Mouse (Mus musculus): ENCODE data around the gene Itgb4. TPM values are rescaled to one million over a fixed set of nuclear protein-coding genes. Genes with fewer than 3 reads are reported as not detected.
A peak's percentile ranks its signal among the peaks of the same experiment; 100 is the strongest.

The Itgb4 gene
- polyA plus RNA-seq, 1 experiment from 2014 or later = 0.23 TPM

DNA sequence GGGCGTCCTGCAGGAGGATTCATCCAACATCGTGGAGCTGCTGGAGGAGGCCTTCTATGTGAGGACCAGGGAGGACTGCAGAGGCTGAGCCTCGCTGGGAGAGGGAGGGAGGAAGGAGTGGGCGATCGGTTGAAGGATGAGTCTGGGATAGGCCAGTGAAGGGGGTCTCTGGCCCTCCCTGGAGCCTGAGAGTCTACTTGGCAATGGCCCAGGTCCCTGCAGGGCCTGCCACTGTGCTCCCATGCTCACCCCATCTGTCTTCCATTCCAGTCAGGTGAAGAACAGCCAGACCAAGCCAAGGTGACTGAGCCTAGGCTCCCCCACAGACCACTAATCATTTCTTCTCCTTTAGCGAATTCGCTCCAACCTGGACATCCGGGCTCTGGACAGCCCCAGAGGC lies 8.8 kb downstream of the Itgb4 start:
- 89% methylated on average over 8 of the region's 8 CpGs for WGBS
- no peaks in the 10 kb centered on the region for H3K4me1 ChIP-seq (ENCODE audit: control insufficient read depth, insufficient read depth, low read length)
- no peak overlapping the region for H3K27ac ChIP-seq (ENCODE audit: low read depth, low read length)
- H3K9ac ChIP-seq (ENCODE audit: low read length) = no peak overlapping the region
- H3K9me3 ChIP-seq (ENCODE audit: control insufficient read depth, low read length) = no peaks in the 10 kb centered on the region
- no peak overlapping the region for H3K4me3 ChIP-seq (ENCODE audit: low read depth, low read length)
- H3K36me3 ChIP-seq (ENCODE audit: control insufficient read depth, insufficient read depth, low read length) = no peaks in the 10 kb centered on the region
- H3K27me3 ChIP-seq (ENCODE audit: control insufficient read depth, insufficient read depth, low read length) = no peaks in the 10 kb centered on the region
- DNase-seq (ENCODE audit: low spot score, missing footprints) (no peak), ATAC-seq (ENCODE audit: low FRiP score) (no peak)
- no peak overlapping the region for H3K4me2 ChIP-seq

DNA sequence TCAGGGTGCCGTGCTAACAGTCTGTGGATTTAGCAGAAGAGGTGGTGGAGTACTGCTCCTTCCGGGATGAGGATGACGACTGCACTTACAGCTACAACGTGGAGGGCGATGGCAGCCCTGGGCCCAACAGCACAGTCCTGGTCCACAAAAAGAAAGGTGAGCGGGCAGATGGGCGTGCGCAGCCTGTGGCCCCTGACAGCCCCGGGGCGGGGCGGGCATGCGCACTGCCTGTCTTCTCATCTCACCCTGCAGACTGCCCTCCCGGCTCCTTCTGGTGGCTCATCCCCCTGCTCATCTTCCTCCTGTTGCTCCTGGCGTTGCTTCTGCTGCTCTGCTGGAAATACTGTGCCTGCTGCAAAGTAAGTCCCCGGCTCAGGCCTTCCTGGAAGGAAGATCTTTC lies 15.2 kb downstream of the Itgb4 start:
- Histone ChIP-seq H3K4me3 (ENCODE audit: low read depth, low read length) (no peak overlapping the region), H3K27ac (ENCODE audit: low read depth, low read length) (no peak overlapping the region), H3K27me3 (ENCODE audit: control insufficient read depth, insufficient read depth, low read length) (no peaks in the 10 kb centered on the region), H3K36me3 (ENCODE audit: control insufficient read depth, insufficient read depth, low read length) (no peaks in the 10 kb centered on the region), H3K9me3 (ENCODE audit: control insufficient read depth, low read length) (no peaks in the 10 kb centered on the region), H3K4me1 (ENCODE audit: control insufficient read depth, insufficient read depth, low read length) (no peaks in the 10 kb centered on the region), H3K9ac (ENCODE audit: low read length) (no peak overlapping the region), H3K4me2 (0 out of 2 replicates have a peak overlapping the region, but pooled peaks have one; percentile 6)
- no peak for ATAC-seq (ENCODE audit: low FRiP score)
- no peak for DNase-seq (ENCODE audit: low spot score, missing footprints)
- WGBS = 30% methylated on average over 15 of the region's 15 CpGs

GRCm38 (mm10) chr11:115992098-115992497 lies 17.6 kb downstream of the Itgb4 start:
- no peaks in the 10 kb centered on the region for H3K9me3 ChIP-seq (ENCODE audit: control insufficient read depth, low read length)
- no peak overlapping the region for H3K27ac ChIP-seq (ENCODE audit: low read depth, low read length)
- no peak for ATAC-seq (ENCODE audit: low FRiP score)
- no peak overlapping the region for H3K4me2 ChIP-seq
- no peaks in the 10 kb centered on the region for H3K36me3 ChIP-seq (ENCODE audit: control insufficient read depth, insufficient read depth, low read length)
- WGBS = 68% methylated on average over 4 of the region's 4 CpGs
- DNase-seq (ENCODE audit: low spot score, missing footprints) = no peak
- no peak overlapping the region for H3K4me3 ChIP-seq (ENCODE audit: low read depth, low read length)
- H3K27me3 ChIP-seq (ENCODE audit: control insufficient read depth, insufficient read depth, low read length) = no peaks in the 10 kb centered on the region
- H3K4me1 ChIP-seq (ENCODE audit: control insufficient read depth, insufficient read depth, low read length) = no peaks in the 10 kb centered on the region
- H3K9ac ChIP-seq (ENCODE audit: low read length) = no peak overlapping the region

- Histone ChIP-seq H3K4me1 (ENCODE audit: control insufficient read depth, insufficient read depth, low read length) (no peaks in the 10 kb centered on the region; the same call in 1 of the 2 replicates), H3K36me3 (ENCODE audit: control insufficient read depth, insufficient read depth, low read length) (no peaks in the 10 kb centered on the region), H3K27ac (ENCODE audit: low read depth, low read length) (no peak overlapping the region), H3K27me3 (ENCODE audit: control insufficient read depth, insufficient read depth, low read length) (no peaks in the 10 kb centered on the region), H3K4me2 (no peak overlapping the region), H3K9ac (ENCODE audit: low read length) (no peak overlapping the region), H3K9me3 (ENCODE audit: control insufficient read depth, low read length) (no peaks in the 10 kb centered on the region), H3K4me3 (ENCODE audit: low read depth, low read length) (no peak overlapping the region)
- 95% methylated on average over 3 of the region's 3 CpGs for WGBS
- no peak for ATAC-seq (ENCODE audit: low FRiP score)
- DNase-seq (ENCODE audit: low spot score, missing footprints) = no peak
Observed at GRCm38 (mm10) chr11:115995256-115995655, 20.7 kb downstream of the Itgb4 start.

- ATAC-seq (ENCODE audit: low FRiP score) (no peak), DNase-seq (ENCODE audit: low spot score, missing footprints) (no peak)
- Histone ChIP-seq H3K4me2 (no peak overlapping the region), H3K9ac (ENCODE audit: low read length) (no peak overlapping the region), H3K27ac (ENCODE audit: low read depth, low read length) (no peak overlapping the region), H3K4me3 (ENCODE audit: low read depth, low read length) (no peak overlapping the region), H3K4me1 (ENCODE audit: control insufficient read depth, insufficient read depth, low read length) (no peaks in the 10 kb centered on the region; the same call in 1 of the 2 replicates), H3K27me3 (ENCODE audit: control insufficient read depth, insufficient read depth, low read length) (no peaks in the 10 kb centered on the region), H3K9me3 (ENCODE audit: control insufficient read depth, low read length) (no peaks in the 10 kb centered on the region), H3K36me3 (ENCODE audit: control insufficient read depth, insufficient read depth, low read length) (no peaks in the 10 kb centered on the region)
- 74% methylated on average over 4 of the region's 4 CpGs for WGBS
Observed at GRCm38 (mm10) chr11:115997047-115997446, 22.5 kb downstream of the Itgb4 start.

- Histone ChIP-seq H3K36me3 (ENCODE audit: control insufficient read depth, insufficient read depth, low read length) (no peaks in the 10 kb centered on the region), H3K4me3 (ENCODE audit: low read depth, low read length) (no peak overlapping the region), H3K27ac (ENCODE audit: low read depth, low read length) (no peak overlapping the region), H3K4me2 (no peak overlapping the region), H3K9ac (ENCODE audit: low read length) (no peak overlapping the region), H3K27me3 (ENCODE audit: control insufficient read depth, insufficient read depth, low read length) (no peaks in the 10 kb centered on the region), H3K4me1 (ENCODE audit: control insufficient read depth, insufficient read depth, low read length) (no peaks in the 10 kb centered on the region; the same call in 1 of the 2 replicates), H3K9me3 (ENCODE audit: control insufficient read depth, low read length) (no peaks in the 10 kb centered on the region)
- WGBS = 68% methylated on average over 5 of the region's 5 CpGs
- ATAC-seq (ENCODE audit: low FRiP score) (no peak), DNase-seq (ENCODE audit: low spot score, missing footprints) (peak; percentile 49)
Observed at GRCm38 (mm10) chr11:115997662-115998061, 23.2 kb downstream of the Itgb4 start.

DNA sequence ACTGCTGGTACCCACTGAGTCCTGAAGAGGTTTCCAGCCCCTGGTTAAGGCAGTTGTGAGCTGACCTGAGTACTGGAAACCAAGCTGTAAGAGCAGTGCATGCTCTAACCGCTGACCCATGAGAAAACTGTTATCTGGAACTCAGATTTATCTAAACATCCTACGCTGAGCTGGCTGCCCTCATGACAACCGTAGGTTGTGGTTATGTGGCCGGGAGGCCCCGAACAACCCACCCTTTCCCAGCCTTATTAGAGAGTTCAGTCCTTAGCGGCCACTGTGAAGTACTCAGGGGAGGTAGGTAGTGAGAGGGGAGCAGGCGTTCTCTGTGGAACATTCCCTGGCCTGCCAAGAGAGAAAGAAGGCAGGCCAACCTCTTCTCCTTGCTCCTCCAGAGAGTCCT lies 24.5 kb downstream of the Itgb4 start:
- ATAC-seq (ENCODE audit: low FRiP score) (no peak), DNase-seq (ENCODE audit: low spot score, missing footprints) (no peak)
- Histone ChIP-seq H3K9ac (ENCODE audit: low read length) (no peak overlapping the region), H3K9me3 (ENCODE audit: control insufficient read depth, low read length) (no peaks in the 10 kb centered on the region), H3K4me1 (ENCODE audit: control insufficient read depth, insufficient read depth, low read length) (no peaks in the 10 kb centered on the region; the same call in 1 of the 2 replicates), H3K27me3 (ENCODE audit: control insufficient read depth, insufficient read depth, low read length) (no peaks in the 10 kb centered on the region), H3K4me3 (ENCODE audit: low read depth, low read length) (no peak overlapping the region), H3K27ac (ENCODE audit: low read depth, low read length) (no peak overlapping the region), H3K4me2 (no peak overlapping the region), H3K36me3 (ENCODE audit: control insufficient read depth, insufficient read depth, low read length) (no peaks in the 10 kb centered on the region)
- 80% methylated on average over 7 of the region's 7 CpGs for WGBS

- ATAC-seq (ENCODE audit: low FRiP score) (0 out of 2 replicates have a peak, but pooled peaks have one; percentile 16), DNase-seq (ENCODE audit: low spot score, missing footprints) (peak; percentile 96)
- Histone ChIP-seq H3K9ac (ENCODE audit: low read length) (no peak overlapping the region), H3K4me3 (ENCODE audit: low read depth, low read length) (no peak overlapping the region), H3K36me3 (ENCODE audit: control insufficient read depth, insufficient read depth, low read length) (no peaks in the 10 kb centered on the region), H3K4me1 (ENCODE audit: control insufficient read depth, insufficient read depth, low read length) (peaks cover 2% of the 10 kb centered on the region; the same call in 1 of the 2 replicates), H3K9me3 (ENCODE audit: control insufficient read depth, low read length) (no peaks in the 10 kb centered on the region), H3K27me3 (ENCODE audit: control insufficient read depth, insufficient read depth, low read length) (no peaks in the 10 kb centered on the region), H3K27ac (ENCODE audit: low read depth, low read length) (no peak overlapping the region), H3K4me2 (no peak overlapping the region)
- 22% methylated on average over 14 of the region's 14 CpGs for whole genome bisulfite sequencing
Observed at GRCm38 (mm10) chr11:115999538-116000143, 25.1 kb downstream of the Itgb4 start.

GRCm38 (mm10) chr11:116000607-116001006 lies 26.1 kb downstream of the Itgb4 start:
- H3K9me3 ChIP-seq (ENCODE audit: control insufficient read depth, low read length) = no peaks in the 10 kb centered on the region
- no peak overlapping the region for H3K4me3 ChIP-seq (ENCODE audit: low read depth, low read length)
- no peaks in the 10 kb centered on the region for H3K36me3 ChIP-seq (ENCODE audit: control insufficient read depth, insufficient read depth, low read length)
- no peak for ATAC-seq (ENCODE audit: low FRiP score)
- no peak overlapping the region for H3K9ac ChIP-seq (ENCODE audit: low read length)
- 36% methylated on average over 10 of the region's 10 CpGs for WGBS
- DNase-seq (ENCODE audit: low spot score, missing footprints) = no peak
- H3K4me2 ChIP-seq = no peak overlapping the region
- peaks cover 11% of the 10 kb centered on the region for H3K4me1 ChIP-seq (ENCODE audit: control insufficient read depth, insufficient read depth, low read length)
- 0 out of 2 replicates have a peak, but pooled peaks cover 3% of the 10 kb centered on the region for H3K27me3 ChIP-seq (ENCODE audit: control insufficient read depth, insufficient read depth, low read length)
- H3K27ac ChIP-seq (ENCODE audit: low read depth, low read length) = no peak overlapping the region
